Mouse (Mus musculus): ENCODE measurements at regions not wholly inside any gene's neighbourhood (a gene's known extent, or its start where the extent isn't known, plus 50 kb on each side); places are given as distances from the start of the nearest gene placed in this dataset.

GRCm38 (mm10) chr15:38351701-38352100, 926.3 kb downstream of the 4930447A16Rik start:
- DNase-seq = no peak

- no peak for DNase-seq
These were observed 928.0 kb downstream of the 4930447A16Rik start for GRCm38 (mm10) chr15:38353371-38353770.

GRCm38 (mm10) chr15:38359053-38359452, 933.7 kb downstream of the 4930447A16Rik start:
- DNase-seq = no peak

GRCm38 (mm10) chr15:38363522-38363921, 938.2 kb downstream of the 4930447A16Rik start:
- no peak for DNase-seq

- no peak for DNase-seq
These were observed 938.7 kb downstream of the 4930447A16Rik start for GRCm38 (mm10) chr15:38364014-38364413.

GRCm38 (mm10) chr15:38367643-38368042, 942.3 kb downstream of the 4930447A16Rik start:
- no peak for DNase-seq

GRCm38 (mm10) chr15:38368291-38368690, 942.9 kb downstream of the 4930447A16Rik start:
- no peak for DNase-seq

- no peak for DNase-seq
These were observed 946.2 kb downstream of the 4930447A16Rik start for GRCm38 (mm10) chr15:38371404-38372090.

- peak; percentile 47 to 54 for DNase-seq
These were observed 948.4 kb downstream of the 4930447A16Rik start for GRCm38 (mm10) chr15:38373797-38374196.

GRCm38 (mm10) chr15:38374786-38375185, 949.4 kb downstream of the 4930447A16Rik start:
- peak; percentile 43 to 55 for DNase-seq

GRCm38 (mm10) chr15:38378106-38378505, 952.8 kb downstream of the 4930447A16Rik start:
- DNase-seq = no peak

- no peak for DNase-seq
These were observed 962.3 kb downstream of the 4930447A16Rik start for GRCm38 (mm10) chr15:38387617-38388016.

GRCm38 (mm10) chr15:38388436-38388835, 963.1 kb downstream of the 4930447A16Rik start:
- no peak for DNase-seq

- no peak for DNase-seq
These were observed 965.1 kb downstream of the 4930447A16Rik start for GRCm38 (mm10) chr15:38390450-38390849.

GRCm38 (mm10) chr15:38391420-38391819, 966.1 kb downstream of the 4930447A16Rik start:
- DNase-seq = no peak

- DNase-seq = no peak
These were observed 966.5 kb downstream of the 4930447A16Rik start for GRCm38 (mm10) chr15:38391860-38392259.

- DNase-seq = no peak
These were observed 967.2 kb downstream of the 4930447A16Rik start for GRCm38 (mm10) chr15:38392441-38393149.

GRCm38 (mm10) chr15:38398852-38399251, 973.5 kb downstream of the 4930447A16Rik start:
- DNase-seq = no peak

- no peak for DNase-seq
These were observed 977.4 kb downstream of the 4930447A16Rik start for GRCm38 (mm10) chr15:38402762-38403161.

- DNase-seq = no peak
These were observed 978.5 kb downstream of the 4930447A16Rik start for GRCm38 (mm10) chr15:38403760-38404375.

- peak in 1 of 2 experiments; percentile 21 for DNase-seq
These were observed 981.0 kb downstream of the 4930447A16Rik start for GRCm38 (mm10) chr15:38406114-38406960.

GRCm38 (mm10) chr15:38407476-38407875, 982.1 kb downstream of the 4930447A16Rik start:
- no peak for DNase-seq

GRCm38 (mm10) chr15:38409168-38409567, 983.8 kb downstream of the 4930447A16Rik start:
- DNase-seq = no peak
